Mouse (Mus musculus): Measurements from ENCODE around the gene Rnaseh1. TPM values are rescaled to one million over a fixed set of nuclear protein-coding genes. Genes with fewer than 3 reads are reported as not detected.

The Rnaseh1 gene
- total RNA-seq, 4 experiments from 2014 or later = 6.7 to 9.4 (median 8.2) TPM

- no peak for DNase-seq (ENCODE audit: low spot score)
Observed at GRCm38 (mm10) chr12:28667287-28667686, 17.9 kb downstream of the Rnaseh1 start.

- no peak for DNase-seq (ENCODE audit: low spot score)
Observed at GRCm38 (mm10) chr12:28674038-28674720, 24.8 kb downstream of the Rnaseh1 start.

- DNase-seq (ENCODE audit: low spot score) = peak; percentile 69
Observed at GRCm38 (mm10) chr12:28675121-28675924, 25.9 kb downstream of the Rnaseh1 start, which contains the start of gene Adi1. Gene Adi1 (plus strand): TSS chr12:28675231.

GRCm38 (mm10) chr12:28675925-28676209 lies 26.5 kb downstream of the Rnaseh1 start:
- no peak for DNase-seq (ENCODE audit: low spot score)

GRCm38 (mm10) chr12:28684674-28685073 lies 35.3 kb downstream of the Rnaseh1 start:
- no peak for DNase-seq (ENCODE audit: low spot score)

- no peak for DNase-seq (ENCODE audit: low spot score)
Observed at GRCm38 (mm10) chr12:28685771-28686170, 36.4 kb downstream of the Rnaseh1 start.

GRCm38 (mm10) chr12:28686199-28686879 lies 36.9 kb downstream of the Rnaseh1 start:
- DNase-seq (ENCODE audit: low spot score) = no peak

- no peak for DNase-seq (ENCODE audit: low spot score)
Observed at GRCm38 (mm10) chr12:28688996-28689395, 39.6 kb downstream of the Rnaseh1 start.

GRCm38 (mm10) chr12:28690730-28691129 lies 41.3 kb downstream of the Rnaseh1 start:
- DNase-seq (ENCODE audit: low spot score) = no peak

- no peak for DNase-seq (ENCODE audit: low spot score)
Observed at GRCm38 (mm10) chr12:28693738-28694137, 44.3 kb downstream of the Rnaseh1 start.

GRCm38 (mm10) chr12:28694231-28694630 lies 44.8 kb downstream of the Rnaseh1 start:
- DNase-seq (ENCODE audit: low spot score) = no peak

- DNase-seq (ENCODE audit: low spot score) = no peak
Observed at GRCm38 (mm10) chr12:28694776-28695175, 45.4 kb downstream of the Rnaseh1 start.

- no peak for DNase-seq (ENCODE audit: low spot score)
Observed at GRCm38 (mm10) chr12:28697821-28698595, 48.6 kb downstream of the Rnaseh1 start.

GRCm38 (mm10) chr12:28699086-28699485 lies 49.7 kb downstream of the Rnaseh1 start:
- DNase-seq (ENCODE audit: low spot score) = no peak

- peak; percentile 55 for DNase-seq (ENCODE audit: low spot score)
Observed at GRCm38 (mm10) chr12:28699656-28700055, 50.3 kb downstream of the Rnaseh1 start.

- no peak for DNase-seq (ENCODE audit: low spot score)
Observed at GRCm38 (mm10) chr12:28700101-28700511, 50.7 kb downstream of the Rnaseh1 start.

- peak; percentile 62 for DNase-seq (ENCODE audit: low spot score)
Observed at GRCm38 (mm10) chr12:28700561-28701025, 51.2 kb downstream of the Rnaseh1 start.

- DNase-seq (ENCODE audit: low spot score) = no peak
Observed at GRCm38 (mm10) chr12:28701302-28701701, 51.9 kb downstream of the Rnaseh1 start.

GRCm38 (mm10) chr12:28704381-28704780 lies 55.0 kb downstream of the Rnaseh1 start:
- DNase-seq (ENCODE audit: low spot score) = no peak

- no peak for DNase-seq (ENCODE audit: low spot score)
Observed at GRCm38 (mm10) chr12:28705204-28705603, 55.8 kb downstream of the Rnaseh1 start.

GRCm38 (mm10) chr12:28708154-28708553 lies 58.8 kb downstream of the Rnaseh1 start:
- no peak for DNase-seq (ENCODE audit: low spot score)
